Mouse (Mus musculus): ENCODE data around the gene Ctrl.

DNA sequence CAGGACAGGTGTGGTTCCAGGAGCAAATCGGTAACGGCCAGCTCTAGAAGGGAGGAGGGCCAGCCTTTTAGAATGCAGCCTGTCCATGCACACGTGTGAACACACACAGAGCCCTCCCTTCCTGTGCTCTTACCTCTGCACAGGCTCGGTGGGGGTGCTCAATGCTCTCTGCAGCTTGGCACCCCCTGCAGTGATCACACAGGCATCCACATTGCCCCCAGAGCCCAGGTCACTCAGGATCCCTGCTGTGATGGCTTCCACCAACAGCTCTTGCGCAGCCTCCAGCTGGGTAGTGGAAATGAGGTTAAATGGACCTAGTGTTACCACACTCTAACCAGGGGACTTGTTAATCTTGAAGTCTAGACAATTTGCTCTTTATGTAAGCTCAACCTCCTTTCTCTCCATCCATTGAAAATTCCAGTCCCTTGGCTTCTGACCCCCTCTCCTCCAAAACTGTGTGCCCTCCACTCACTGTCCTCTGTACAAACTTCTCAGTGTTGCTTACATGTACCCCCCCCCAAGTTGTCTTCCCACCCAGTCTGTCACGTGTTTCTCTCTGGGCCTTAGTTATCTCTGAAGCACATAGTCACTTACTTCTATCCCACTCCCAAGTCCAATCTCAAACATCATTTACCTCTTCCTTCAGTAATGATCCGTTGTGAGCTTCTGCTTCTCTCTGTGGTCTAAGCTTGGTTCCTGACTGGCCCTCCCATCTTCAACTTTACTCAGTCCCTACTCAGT is 2.4 kb upstream of the Ctrl start:
- TF ChIP-seq CTCF (IDR thresholded peaks at IDR 0.05; ENCODE audit: low read depth) (no peak), EP300 (IDR thresholded peaks at IDR 0.05; ENCODE audit: low read depth) (no peak)

Data from liver, embryonic 14.5 days (tissue).